Mouse (Mus musculus) liver, embryonic 14.5 days (tissue): ENCODE data around the gene Itih5.

ENCODE experiments used
- CTCF ChIP-seq: IDR thresholded peaks from 2 replicates; pipeline ENCODE4 v1.5.1; 2016; ENCODE audit warnings: antibody characterized with exemption, low read depth, control low read depth
- EP300 ChIP-seq: IDR thresholded peaks from 2 replicates; pipeline ENCODE4 v1.6.1; 2016; ENCODE audit warnings: antibody characterized with exemption, low read depth

GRCm38 (mm10) chr2:10301391-10301790 is 148.0 kb downstream of the Itih5 start:
- TF ChIP-seq CTCF (no peak), EP300 (no peak)
